7 mouse cellular contexts compared by ENCODE assay signal in the genomic region with DNA sequence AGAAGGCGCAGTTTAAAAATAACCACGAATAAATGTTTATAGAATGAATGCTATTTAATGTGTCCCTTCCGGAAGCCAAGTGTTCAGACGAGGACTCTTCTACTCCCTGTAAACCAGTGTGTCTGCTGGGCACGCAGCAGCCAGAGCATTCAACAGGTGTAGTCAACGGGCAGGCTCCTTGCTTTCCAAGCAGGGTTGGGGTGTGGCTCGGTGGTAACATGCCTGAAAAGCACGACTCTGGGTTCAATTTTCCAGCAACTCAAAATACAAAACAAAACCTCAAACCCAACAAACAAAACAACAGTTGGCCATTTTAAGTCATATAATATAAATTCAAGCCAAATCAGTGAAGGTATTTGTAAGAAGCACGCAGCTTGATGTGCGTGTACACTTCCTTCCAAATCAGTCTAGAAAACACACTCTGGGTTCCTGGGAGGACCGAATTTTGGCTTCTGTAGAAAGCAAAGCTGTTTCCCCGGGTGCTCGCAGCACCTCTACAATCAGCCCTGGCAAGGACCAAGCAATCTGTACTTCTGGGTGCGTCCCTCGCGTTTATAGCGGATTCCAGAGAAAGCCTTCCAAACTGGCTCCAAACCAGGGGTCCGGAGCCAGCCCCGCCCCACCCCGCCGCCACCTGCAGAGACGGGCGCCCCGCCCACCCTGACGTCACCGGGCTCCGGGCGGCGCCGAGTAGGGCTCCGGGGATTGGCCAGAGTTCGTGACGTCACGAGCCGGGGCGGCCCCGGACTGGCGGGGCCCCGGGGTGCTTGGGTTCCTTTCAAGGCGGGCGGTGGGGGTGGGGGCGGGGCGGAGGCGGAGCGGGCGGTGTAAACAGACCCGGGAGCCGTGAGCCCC. TPM values are rescaled to one million over a fixed set of nuclear protein-coding genes. Genes with fewer than 3 reads are reported as not detected.
A peak's percentile ranks its signal among the peaks of the same experiment; 100 is the strongest.
DNase-seq lines count a peak whose midpoint lies in the region; ATAC-seq lines count a peak whose summit lies in the region.

Mturn (plus strand) TSS at position 734 of the 855 bp plus-strand sequence.

- WGBS in embryonic facial prominence, embryonic 10.5 days, result 6% methylated on average over 48 of the region's 48 CpGs
- 6% methylated on average over 47 of the region's 48 CpGs for WGBS in limb, embryonic 11.5 days
- 4% methylated on average over 47 of the region's 48 CpGs for WGBS in midbrain, embryonic 14.5 days

- no peaks in the 10 kb centered on the region for H3K9me3 ChIP-seq in embryonic facial prominence, embryonic 10.5 days
- H3K9me3 ChIP-seq in limb, embryonic 11.5 days (ENCODE audit: control insufficient read depth, low read length), result no peaks in the 10 kb centered on the region
- no peaks in the 10 kb centered on the region for H3K9me3 ChIP-seq in midbrain, embryonic 14.5 days (ENCODE audit: control insufficient read depth, low read length)

- H3K9ac ChIP-seq in limb, embryonic 11.5 days (ENCODE audit: low read length), result peak within 1 kb of the TSS; percentile 56
- H3K9ac ChIP-seq in midbrain, embryonic 14.5 days (replicated peaks; ENCODE audit: low read length), result peak within 1 kb of the TSS; percentile 84

- H3K27ac ChIP-seq in embryonic facial prominence, embryonic 10.5 days (replicated peaks), result peak within 1 kb of the TSS; percentile 79
- H3K27ac ChIP-seq in limb, embryonic 11.5 days (replicated peaks; ENCODE audit: low read depth, low read length), result no peak within 1 kb of the TSS
- H3K27ac ChIP-seq in midbrain, embryonic 14.5 days (replicated peaks; ENCODE audit: low read depth, low read length), result peak within 1 kb of the TSS; percentile 75

- peaks cover 8% of the 10 kb centered on the region for H3K4me1 ChIP-seq in embryonic facial prominence, embryonic 10.5 days
- peaks cover 2% of the 10 kb centered on the region; the same call in 1 of the 2 replicates for H3K4me1 ChIP-seq in limb, embryonic 11.5 days (ENCODE audit: control insufficient read depth, insufficient read depth, low read length)
- H3K4me1 ChIP-seq in midbrain, embryonic 14.5 days (ENCODE audit: control insufficient read depth, insufficient read depth, low read length), result peaks cover 14% of the 10 kb centered on the region

- H3K36me3 ChIP-seq in embryonic facial prominence, embryonic 10.5 days (replicated peaks), result no peaks in the 10 kb centered on the region
- H3K36me3 ChIP-seq in limb, embryonic 11.5 days (ENCODE audit: control insufficient read depth, insufficient read depth, low read length), result no peaks in the 10 kb centered on the region
- H3K36me3 ChIP-seq in midbrain, embryonic 14.5 days (ENCODE audit: control insufficient read depth, insufficient read depth, low read length), result no peaks in the 10 kb centered on the region

- peak; percentile 91 for ATAC-seq in granulocyte monocyte progenitor cell, adult 5-6 weeks (replicated peaks; ENCODE audit: poor library complexity, severe bottlenecking)
- ATAC-seq in limb, embryonic 11.5 days (ENCODE audit: insufficient number of reproducible peaks, low FRiP score, low TSS enrichment, low read depth), result peak; percentile 96
- peak; percentile 97 for ATAC-seq in midbrain, embryonic 14.5 days (ENCODE audit: low FRiP score, low TSS enrichment)

- peak; percentile 100 for DNase-seq in adrenal gland, postnatal 10 days
- DNase-seq in embryonic facial prominence, embryonic 10.5 days (ENCODE audit: low spot score), result peak; percentile 98
- peak; percentile 100 for DNase-seq in kidney, adult 18-20 months
- DNase-seq in limb, embryonic 11.5 days (ENCODE audit: low spot score), result peak; percentile 98
- DNase-seq in midbrain, embryonic 14.5 days, result peak; percentile 99
- DNase-seq in spleen, adult 18-20 months, result peak; percentile 98 to 100

- H3K4me2 ChIP-seq in limb, embryonic 11.5 days (ENCODE audit: low read depth, severe bottlenecking), result peak within 1 kb of the TSS; percentile 98
- peak within 1 kb of the TSS; percentile 71 for H3K4me2 ChIP-seq in midbrain, embryonic 14.5 days (ENCODE audit: low read length)

- peak within 1 kb of the TSS; percentile 90 for H3K4me3 ChIP-seq in embryonic facial prominence, embryonic 10.5 days
- peak within 1 kb of the TSS; percentile 84 for H3K4me3 ChIP-seq in limb, embryonic 11.5 days (ENCODE audit: low read depth, low read length)
- peak within 1 kb of the TSS; percentile 93 for H3K4me3 ChIP-seq in midbrain, embryonic 14.5 days (replicated peaks; ENCODE audit: low read depth, low read length)

- H3K27me3 ChIP-seq in embryonic facial prominence, embryonic 10.5 days (replicated peaks; ENCODE audit: low read depth, poor library complexity, severe bottlenecking), result peaks cover 55% of the 10 kb centered on the region
- peaks cover 2% of the 10 kb centered on the region; the same call in 1 of the 2 replicates for H3K27me3 ChIP-seq in limb, embryonic 11.5 days (ENCODE audit: control insufficient read depth, insufficient read depth, low read length)
- H3K27me3 ChIP-seq in midbrain, embryonic 14.5 days (ENCODE audit: control insufficient read depth, insufficient read depth, low read length), result no peaks in the 10 kb centered on the region

RNA-seq across cellular contexts. Expression of gene Mturn, which starts in this region (rescaled TPM):
- total RNA-seq in adrenal gland, postnatal 10 days (2021), result 10 to 100 TPM; 11.4 to 14.4 TPM
- polyA plus RNA-seq in embryonic facial prominence, embryonic 10.5 days (2016; fragmentation: Nextera tagmentation; extraction: Ambion mirVana), result 8.6 and 9.1 TPM in 2 replicates
- 0.04 TPM in 1 of 2 replicates, not detected in the other for total RNA-seq in granulocyte monocyte progenitor cell, adult 5-6 weeks (2014; fragmentation: Nextera tagmentation)
- total RNA-seq in granulocyte monocyte progenitor cell, adult 5-6 weeks (2017), result 0.13 TPM in 1 of 2 replicates, not detected in the other
- polyA plus RNA-seq in limb, embryonic 11.5 days (2014; fragmentation: Nextera tagmentation; extraction: Ambion mirVana), result 7.0 and 7.8 TPM in 2 replicates
- polyA plus RNA-seq in midbrain, embryonic 14.5 days (2014; fragmentation: Nextera tagmentation; extraction: Ambion mirVana), result 82.8 and 114 TPM in 2 replicates

Comparison
In these comparisons a context has a peak if more than half of its experiments do, and no peak if none do; other contexts are left out.
1. RNA of gene Mturn (total RNA-seq): 11.4 to 14.4 TPM in adrenal gland, postnatal 10 days; 0.04 to 0.13 TPM in granulocyte monocyte progenitor cell, adult 5-6 weeks; every median in the first group is over 10 times any median in the second.
2. Peak in ATAC-seq in granulocyte monocyte progenitor cell, adult 5-6 weeks; RNA of the gene not detected or under 1 TPM.
3. Peak in every context shown above with its lines, with median percentiles within 50 percentile points of each other: DNase-seq, H3K4me3 ChIP-seq and ATAC-seq.